Mouse (Mus musculus) lung, embryonic 15.5 days (tissue): ENCODE data around the gene Kcnip1. TPM values are rescaled to one million over a fixed set of nuclear protein-coding genes. Genes with fewer than 3 reads are reported as not detected.

ENCODE experiments used
- ATAC-seq: fragments of 200-750 bp; cut with Nextera tagmentation; 2 replicates; pipeline ENCODE4 v1.8.0; 2017; ENCODE audit warnings: moderate number of reproducible peaks, borderline replicate concordance; ENCODE audit not compliant: low FRiP score, low TSS enrichment; ENCODE audit errors: extremely low read depth
- H3K27ac ChIP-seq: fragments of 300-500 bp; sonication (generic); 2 replicates; pipeline ENCODE4 v1.5.1; 2015; ENCODE audit warnings: moderate library complexity, mild to moderate bottlenecking, inconsistent platforms
- H3K27me3 ChIP-seq: fragments of 300-500 bp; sonication (generic); 2 replicates; pipeline ENCODE4 v1.6.1; 2015; ENCODE audit warnings: inconsistent platforms
- H3K36me3 ChIP-seq: fragments of 300-500 bp; sonication (generic); 2 replicates; pipeline ENCODE4 v1.6.1; 2015; ENCODE audit warnings: inconsistent platforms
- H3K4me1 ChIP-seq: fragments of 300-500 bp; sonication (generic); 2 replicates; pipeline ENCODE4 v1.6.1; 2015; ENCODE audit warnings: inconsistent platforms
- H3K4me2 ChIP-seq: fragments of 300-500 bp; sonication (generic); 2 replicates; pipeline ENCODE4 v1.6.1; 2015; ENCODE audit warnings: inconsistent platforms, mild to moderate bottlenecking, moderate library complexity
- H3K4me3 ChIP-seq: fragments of 300-500 bp; sonication (generic); 2 replicates; pipeline ENCODE4 v1.5.1; 2015; ENCODE audit warnings: mild to moderate bottlenecking, inconsistent platforms
- H3K9ac ChIP-seq: fragments of 300-500 bp; sonication (generic); 2 replicates; pipeline ENCODE4 v1.6.1; 2015; ENCODE audit warnings: inconsistent platforms
- H3K9me3 ChIP-seq: fragments of 300-500 bp; sonication (generic); 2 replicates; pipeline ENCODE4 v1.6.1; 2016; ENCODE audit warnings: inconsistent platforms
- WGBS: fragments of 180-500 bp; shearing (Covaris S2); methylation state at CpG from one replicate; pipeline ENCODE4 v1.1.7; 2015; 5-methylcytosine and 5-hydroxymethylcytosine counted together
- polyA plus RNA-seq: library from polyadenylated mRNA; unstranded; fragments of >200 nt; fragmentation: Nextera tagmentation; extraction: Ambion mirVana; gene quantifications from 2 replicates; pipeline ENCODE4 v1.2.1, GENCODE M21; 2015

Kcnip1 gene
- polyA plus RNA-seq, 1 experiment from 2014 or later: 0.70 TPM

DNA sequence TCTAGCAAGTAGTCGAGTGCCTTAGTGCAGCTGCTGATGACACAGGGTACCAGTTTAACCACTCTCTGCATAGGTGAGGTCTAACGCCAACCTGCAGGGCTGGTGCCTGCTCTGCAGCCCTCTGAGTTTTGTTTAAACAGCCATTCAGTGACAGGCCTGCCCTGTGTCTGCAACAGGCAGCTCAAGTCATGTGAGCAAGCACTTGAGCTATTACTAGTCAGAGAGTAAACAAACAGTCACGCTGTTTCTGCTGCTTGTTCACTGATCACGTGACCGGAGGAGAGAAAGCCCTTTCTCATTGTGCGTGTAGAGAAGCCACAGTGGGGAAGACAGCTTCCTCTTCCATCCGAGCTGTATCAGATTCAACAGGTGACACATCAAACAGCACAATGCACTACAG is 248.5 kb downstream of the Kcnip1 start:
- Histone ChIP-seq H3K4me1 (peaks cover 16% of the 10 kb centered on the region), H3K9ac (no peak overlapping the region), H3K4me2 (peak overlapping the region; percentile 22), H3K4me3 (no peak overlapping the region), H3K27ac (peak overlapping the region; percentile 67), H3K36me3 (no peaks in the 10 kb centered on the region), H3K27me3 (no peaks in the 10 kb centered on the region), H3K9me3 (no peaks in the 10 kb centered on the region)
- WGBS: 13% methylated on average over 7 of the region's 7 CpGs
- ATAC-seq: peak; percentile 78

DNA sequence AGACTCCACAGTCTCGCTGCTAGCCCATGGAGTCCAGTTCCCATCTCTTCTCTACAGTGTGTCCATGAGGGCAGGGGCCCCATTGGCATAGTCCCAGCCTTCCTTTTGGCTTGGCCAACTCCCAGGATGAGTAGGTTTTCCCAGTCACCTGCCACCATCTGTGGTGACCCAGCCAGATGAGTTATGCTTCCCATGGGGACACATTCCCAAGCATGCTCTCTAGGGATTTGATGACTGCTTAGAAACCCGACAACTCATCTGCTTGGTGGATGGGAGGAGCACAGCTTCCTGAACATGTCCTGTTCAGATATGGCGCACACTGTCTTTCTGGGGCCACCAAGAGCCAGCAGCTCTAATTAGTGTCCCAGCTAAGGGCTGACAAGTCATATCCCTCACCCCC is 252.8 kb downstream of the Kcnip1 start:
- H3K9ac ChIP-seq: no peak overlapping the region
- H3K36me3 ChIP-seq: no peaks in the 10 kb centered on the region
- ATAC-seq: no peak
- no peak overlapping the region for H3K4me2 ChIP-seq
- peaks cover 6% of the 10 kb centered on the region; the same call in 1 of the 2 replicates for H3K27me3 ChIP-seq
- no peak overlapping the region for H3K27ac ChIP-seq
- WGBS: 66% methylated on average over 3 of the region's 3 CpGs
- H3K4me3 ChIP-seq: no peak overlapping the region
- H3K4me1 ChIP-seq: peaks cover 16% of the 10 kb centered on the region
- no peaks in the 10 kb centered on the region for H3K9me3 ChIP-seq

DNA sequence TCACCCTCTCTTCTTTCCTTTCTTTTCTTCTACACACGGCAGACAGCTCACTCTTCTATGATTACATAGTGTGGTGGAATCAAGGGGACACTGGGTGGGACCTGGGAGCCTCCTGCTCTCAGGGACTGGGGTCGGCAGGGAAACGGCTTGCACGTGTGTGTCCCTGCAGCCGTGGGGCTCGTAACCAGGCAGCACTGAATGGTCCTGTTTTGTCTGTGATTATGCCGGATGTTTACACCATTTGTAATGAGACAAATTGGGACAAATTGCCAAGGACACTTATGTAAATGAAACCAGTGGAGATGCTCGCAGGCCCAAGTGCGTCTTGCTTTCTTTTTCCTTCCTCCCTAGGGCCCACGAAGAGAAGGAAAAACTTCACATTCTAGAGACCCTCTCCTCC is 256.5 kb downstream of the Kcnip1 start:
- no peaks in the 10 kb centered on the region for H3K36me3 ChIP-seq
- no peaks in the 10 kb centered on the region for H3K4me1 ChIP-seq
- 48% methylated on average over 10 of the region's 10 CpGs for WGBS
- no peak overlapping the region for H3K4me2 ChIP-seq
- no peak overlapping the region for H3K9ac ChIP-seq
- ATAC-seq: no peak
- no peaks in the 10 kb centered on the region for H3K9me3 ChIP-seq
- peaks cover 10% of the 10 kb centered on the region; the same call in 1 of the 2 replicates for H3K27me3 ChIP-seq
- H3K4me3 ChIP-seq: no peak overlapping the region
- no peak overlapping the region for H3K27ac ChIP-seq

DNA sequence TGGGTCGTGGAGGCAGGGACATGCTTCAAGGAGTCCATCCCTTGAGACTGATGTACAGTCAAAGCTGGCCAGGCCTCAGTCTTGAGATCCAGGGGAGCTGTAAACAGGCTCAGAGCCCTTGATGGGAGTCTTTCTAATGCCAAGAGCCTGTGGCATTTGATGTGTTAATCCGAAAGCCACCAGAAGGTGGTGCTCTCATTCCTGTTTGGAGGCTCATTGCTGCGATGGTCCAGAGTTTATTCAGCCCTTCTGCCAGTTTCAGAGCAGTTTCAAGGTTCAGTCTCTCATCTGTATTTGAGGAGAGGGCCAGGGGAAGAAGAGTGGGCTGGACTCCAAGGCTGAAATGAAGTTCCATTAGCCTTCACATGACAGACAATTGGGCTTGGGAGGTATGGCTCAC is 259.7 kb downstream of the Kcnip1 start:
- Histone ChIP-seq H3K27ac (no peak overlapping the region), H3K4me3 (no peak overlapping the region), H3K4me2 (no peak overlapping the region), H3K27me3 (peaks cover 10% of the 10 kb centered on the region; the same call in 1 of the 2 replicates), H3K4me1 (no peaks in the 10 kb centered on the region), H3K9me3 (no peaks in the 10 kb centered on the region), H3K36me3 (no peaks in the 10 kb centered on the region), H3K9ac (no peak overlapping the region)
- 5% methylated on average over 3 of the region's 3 CpGs for WGBS
- ATAC-seq: no peak

DNA sequence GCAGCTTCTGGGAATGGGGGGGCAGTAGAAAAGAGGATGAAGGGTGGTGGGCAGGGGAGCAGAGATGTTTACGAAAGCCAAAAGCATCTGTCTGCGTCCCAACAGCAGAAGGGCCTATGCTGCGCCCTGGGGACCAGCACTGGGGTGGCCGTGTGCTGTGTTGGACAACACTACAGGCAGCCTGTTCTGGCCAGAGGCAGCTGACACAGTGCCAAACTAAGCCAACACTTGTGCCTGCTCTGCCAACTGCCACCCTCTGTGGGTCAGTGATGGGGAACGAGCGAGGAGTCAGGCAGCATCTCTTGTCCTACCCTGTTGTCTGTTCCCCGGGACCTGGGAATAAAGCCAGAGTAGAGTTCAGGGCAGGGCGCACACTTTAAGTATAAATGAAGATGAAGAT is 260.6 kb downstream of the Kcnip1 start:
- Histone ChIP-seq H3K9me3 (no peaks in the 10 kb centered on the region), H3K4me3 (no peak overlapping the region), H3K36me3 (no peaks in the 10 kb centered on the region), H3K27ac (no peak overlapping the region), H3K9ac (no peak overlapping the region), H3K4me1 (no peaks in the 10 kb centered on the region), H3K27me3 (peaks cover 10% of the 10 kb centered on the region; the same call in 1 of the 2 replicates), H3K4me2 (no peak overlapping the region)
- no peak for ATAC-seq
- 81% methylated on average over 8 of the region's 8 CpGs for WGBS

DNA sequence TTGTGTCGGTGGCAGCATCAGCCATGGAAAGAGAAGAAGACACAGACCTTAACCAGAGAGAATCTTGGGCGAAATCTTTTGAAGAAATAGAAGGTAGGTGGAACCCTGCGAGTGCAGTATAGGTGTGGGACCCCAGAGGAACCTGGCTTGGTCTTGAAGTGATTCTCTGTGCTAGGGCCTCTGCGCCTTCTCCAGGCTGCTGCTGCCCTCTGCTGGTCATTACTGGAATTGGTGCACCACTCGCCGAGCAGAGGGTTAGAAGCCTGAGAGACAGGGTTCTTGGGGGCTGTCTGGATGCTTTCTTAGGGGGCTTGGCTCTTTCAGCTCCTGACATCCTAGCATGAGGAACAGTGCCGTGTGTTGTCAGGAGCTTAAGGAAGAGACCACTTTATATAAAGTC is 271.7 kb downstream of the Kcnip1 start:
- Histone ChIP-seq H3K9ac (no peak overlapping the region), H3K4me3 (no peak overlapping the region), H3K27ac (no peak overlapping the region), H3K36me3 (no peaks in the 10 kb centered on the region), H3K9me3 (no peaks in the 10 kb centered on the region), H3K27me3 (0 out of 2 replicates have a peak, but pooled peaks cover 7% of the 10 kb centered on the region), H3K4me2 (no peak overlapping the region), H3K4me1 (no peaks in the 10 kb centered on the region)
- no peak for ATAC-seq
- 26% methylated on average over 7 of the region's 7 CpGs for WGBS

DNA sequence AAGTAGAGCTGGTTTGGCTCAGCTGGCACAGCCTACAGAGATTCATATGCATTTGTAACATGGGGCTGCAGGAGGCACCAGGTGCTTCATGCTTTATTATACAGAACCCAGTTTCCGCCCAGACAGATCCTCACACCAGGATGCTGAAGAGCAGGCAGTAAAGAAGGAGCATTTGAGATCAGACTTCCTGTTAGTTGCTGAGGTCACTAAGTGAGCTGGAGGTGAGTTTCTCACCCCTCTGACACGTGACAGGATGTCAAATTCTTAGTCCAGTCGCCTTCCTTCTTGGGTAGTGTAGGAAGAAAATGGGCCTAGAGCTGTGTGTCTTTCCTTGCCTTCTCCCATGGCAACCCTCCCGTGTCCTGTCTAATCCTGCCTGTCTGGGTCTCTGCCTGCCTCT is 286.2 kb downstream of the Kcnip1 start:
- 12% methylated on average over 4 of the region's 4 CpGs for WGBS
- Histone ChIP-seq H3K27ac (no peak overlapping the region), H3K27me3 (no peaks in the 10 kb centered on the region), H3K4me2 (no peak overlapping the region), H3K9ac (no peak overlapping the region), H3K36me3 (no peaks in the 10 kb centered on the region), H3K9me3 (no peaks in the 10 kb centered on the region), H3K4me1 (no peaks in the 10 kb centered on the region), H3K4me3 (no peak overlapping the region)
- ATAC-seq: no peak

DNA sequence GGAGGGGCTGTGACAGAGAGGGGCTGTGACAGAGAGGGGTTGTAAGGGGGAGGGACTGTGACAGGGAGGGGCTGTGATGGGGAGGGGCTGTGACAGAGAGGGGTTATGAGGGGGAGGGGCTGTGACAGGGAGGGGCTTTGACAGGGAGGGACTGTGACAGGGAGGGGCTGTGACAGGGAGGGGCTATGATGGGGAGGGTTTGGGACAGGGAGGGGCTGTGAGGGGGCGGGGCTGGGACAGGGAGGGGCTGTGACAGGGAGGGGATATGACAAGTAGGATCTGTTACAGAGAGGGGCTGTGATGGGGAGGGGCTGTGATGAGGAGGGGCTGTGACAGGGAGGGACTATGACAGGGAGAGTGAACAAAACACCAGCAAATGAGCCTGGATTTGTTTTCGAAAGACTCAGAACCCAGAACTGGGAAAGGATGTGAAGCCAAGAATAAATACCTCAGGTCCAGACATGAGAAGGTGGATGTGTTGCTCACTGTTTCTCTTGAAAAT is 290.9 kb downstream of the Kcnip1 start:
- Histone ChIP-seq H3K27me3 (no peaks in the 10 kb centered on the region), H3K4me3 (no peak overlapping the region), H3K27ac (no peak overlapping the region), H3K9me3 (no peaks in the 10 kb centered on the region), H3K9ac (no peak overlapping the region), H3K36me3 (no peaks in the 10 kb centered on the region), H3K4me2 (no peak overlapping the region), H3K4me1 (no peaks in the 10 kb centered on the region)
- ATAC-seq: peak; percentile 46; the same call in 1 of the 2 replicates
- 17% methylated on average over 2 of the region's 2 CpGs for WGBS

DNA sequence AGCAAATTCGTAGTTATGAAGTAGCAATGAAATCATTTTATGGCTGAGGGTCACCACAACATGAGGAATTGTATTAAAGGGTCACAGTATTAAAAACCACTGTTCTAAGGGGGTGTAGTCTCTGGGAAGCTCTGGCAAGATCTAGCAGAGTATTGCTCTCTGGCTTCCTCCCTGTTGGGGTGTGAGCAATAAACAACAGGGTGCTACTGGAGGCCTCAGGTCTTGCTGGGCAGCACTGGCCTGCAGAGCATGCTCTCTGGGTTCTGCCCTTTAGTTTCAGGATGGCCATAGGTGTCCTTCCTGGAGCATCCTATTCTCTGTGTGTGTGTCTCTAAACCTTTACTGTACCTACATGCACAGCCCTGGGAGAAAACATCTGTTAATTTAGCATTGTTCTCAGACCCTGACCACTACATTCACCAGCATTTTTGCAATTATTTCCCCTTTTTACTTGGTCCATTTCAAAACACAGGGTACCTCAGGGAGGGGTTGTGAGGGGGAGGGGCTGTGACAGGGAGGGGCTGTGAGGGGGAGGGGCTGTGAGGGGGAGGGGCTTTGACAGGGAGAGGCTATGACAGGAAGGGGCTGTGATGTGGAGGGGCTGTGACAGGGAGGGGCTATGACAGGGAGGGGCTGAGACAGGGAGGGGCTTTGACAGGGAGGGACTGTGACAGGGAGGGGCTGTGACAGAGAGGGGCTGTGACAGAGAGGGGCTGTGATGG is 291.6 kb downstream of the Kcnip1 start:
- WGBS: 56% methylated on average over 1 of the region's 1 CpGs
- H3K36me3 ChIP-seq: no peaks in the 10 kb centered on the region
- ATAC-seq: peak; percentile 19; the same call in 1 of the 2 replicates

DNA sequence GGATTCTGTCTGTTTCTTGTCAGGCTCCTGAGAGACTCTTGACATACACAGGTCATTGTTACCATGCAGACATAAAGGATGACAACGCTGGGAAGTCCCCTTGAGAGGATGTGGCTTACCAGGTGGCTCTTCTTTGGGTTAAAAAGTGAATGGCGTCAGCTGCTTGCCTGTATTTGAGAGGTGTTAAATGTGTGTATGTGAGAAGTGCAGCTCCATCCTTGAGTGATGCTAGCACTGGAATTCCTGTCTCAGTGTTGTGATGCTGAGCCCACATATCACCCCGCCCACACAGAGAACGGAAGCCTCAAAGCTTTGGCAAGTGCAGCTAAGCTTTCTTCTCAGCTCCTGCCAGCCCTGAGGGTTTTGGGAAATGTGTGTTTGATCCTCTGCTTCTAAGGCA is 292.2 kb downstream of the Kcnip1 start:
- no peak overlapping the region for H3K27ac ChIP-seq
- no peak overlapping the region for H3K9ac ChIP-seq
- no peak overlapping the region for H3K4me2 ChIP-seq
- H3K9me3 ChIP-seq: no peaks in the 10 kb centered on the region
- H3K27me3 ChIP-seq: no peaks in the 10 kb centered on the region
- H3K4me1 ChIP-seq: no peaks in the 10 kb centered on the region
- WGBS: 34% methylated on average over 4 of the region's 4 CpGs
- H3K4me3 ChIP-seq: no peak overlapping the region
- ATAC-seq: no peak
- no peaks in the 10 kb centered on the region for H3K36me3 ChIP-seq

More for the DNA sequence above, 291.6 kb downstream of the Kcnip1 start:
- Histone ChIP-seq H3K4me2 (no peak overlapping the region), H3K27me3 (no peaks in the 10 kb centered on the region), H3K9me3 (no peaks in the 10 kb centered on the region), H3K9ac (no peak overlapping the region), H3K4me1 (no peaks in the 10 kb centered on the region), H3K4me3 (no peak overlapping the region), H3K27ac (no peak overlapping the region)

DNA sequence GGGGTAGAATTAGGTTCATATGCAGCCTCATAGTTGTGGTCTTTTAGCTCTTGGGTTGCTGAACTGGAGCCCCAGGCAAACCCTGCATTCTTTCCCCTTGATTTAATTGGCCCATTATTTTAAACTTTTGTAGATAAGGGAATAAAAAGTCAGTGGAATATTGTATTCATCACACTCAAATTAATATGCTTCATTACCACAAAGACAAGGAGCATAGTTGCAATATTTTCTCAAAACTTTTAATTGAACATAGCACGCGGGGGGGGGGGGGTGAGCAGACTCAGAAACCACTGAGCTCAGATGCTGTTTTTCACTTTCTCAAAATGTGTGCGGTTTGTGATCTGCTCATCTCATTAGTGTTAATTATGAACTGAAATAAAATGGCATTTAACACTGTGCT is 302.8 kb downstream of the Kcnip1 start:
- H3K36me3 ChIP-seq: no peaks in the 10 kb centered on the region
- no peak for ATAC-seq
- no peaks in the 10 kb centered on the region for H3K27me3 ChIP-seq
- H3K4me2 ChIP-seq: no peak overlapping the region
- no peaks in the 10 kb centered on the region for H3K4me1 ChIP-seq
- WGBS: 85% methylated on average over 3 of the region's 3 CpGs
- H3K4me3 ChIP-seq: no peak overlapping the region
- H3K9ac ChIP-seq: no peak overlapping the region
- no peaks in the 10 kb centered on the region for H3K9me3 ChIP-seq
- H3K27ac ChIP-seq: no peak overlapping the region

DNA sequence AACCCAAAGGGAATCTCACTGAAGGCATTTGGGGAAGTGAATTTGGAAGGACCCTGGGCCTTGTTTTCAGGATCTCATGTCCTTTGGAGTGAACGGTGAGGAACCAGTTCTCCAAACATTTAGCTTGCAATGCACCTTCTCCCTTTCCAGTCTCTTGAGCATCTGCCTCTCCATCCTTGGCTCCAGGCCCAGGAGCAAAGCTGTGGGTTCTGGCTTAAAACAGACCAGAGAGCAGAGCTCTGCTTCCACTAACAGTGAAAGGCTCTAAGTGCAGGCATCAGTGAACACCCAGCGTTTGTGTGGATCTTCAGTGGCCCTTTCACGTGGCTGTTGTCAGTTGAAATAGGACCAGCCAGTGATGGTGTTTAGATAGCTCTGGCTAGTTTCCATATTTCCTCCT is 307.0 kb downstream of the Kcnip1 start:
- Histone ChIP-seq H3K4me1 (no peaks in the 10 kb centered on the region), H3K4me2 (no peak overlapping the region), H3K4me3 (no peak overlapping the region), H3K9ac (no peak overlapping the region), H3K27ac (no peak overlapping the region), H3K36me3 (no peaks in the 10 kb centered on the region), H3K9me3 (no peaks in the 10 kb centered on the region), H3K27me3 (0 out of 2 replicates have a peak, but pooled peaks cover 2% of the 10 kb centered on the region)
- ATAC-seq: no peak
- 38% methylated on average over 3 of the region's 3 CpGs for WGBS
